Mouse (Mus musculus) liver, embryonic 15.5 days (tissue): ENCODE measurements around the gene Ltbp2. TPM values are rescaled to one million over a fixed set of nuclear protein-coding genes. Genes with fewer than 3 reads are reported as not detected.

ENCODE experiments used
- ATAC-seq: fragments of 200-750 bp; cut with Nextera tagmentation; 2 replicates; pipeline ENCODE4 v1.8.0; 2017; ENCODE audit warnings: moderate number of reproducible peaks, mild to moderate bottlenecking, moderate library complexity; ENCODE audit not compliant: insufficient read depth
- H3K27ac ChIP-seq: fragments of 300-500 bp; sonication (generic); replicated peaks from 2 replicates; pipeline ENCODE4 v1.5.1; 2015; ENCODE audit warnings: mild to moderate bottlenecking, inconsistent platforms
- H3K27me3 ChIP-seq: fragments of 300-500 bp; sonication (generic); 2 replicates; pipeline ENCODE4 v1.6.1; 2015; ENCODE audit warnings: mild to moderate bottlenecking, inconsistent platforms
- H3K36me3 ChIP-seq: fragments of 300-500 bp; sonication (generic); replicated peaks from 2 replicates; pipeline ENCODE4 v1.6.1; 2015; ENCODE audit warnings: moderate library complexity, mild to moderate bottlenecking, inconsistent platforms
- H3K4me1 ChIP-seq: fragments of 300-500 bp; sonication (generic); replicated peaks from 2 replicates; pipeline ENCODE4 v1.6.1; 2015; ENCODE audit warnings: inconsistent platforms
- H3K4me2 ChIP-seq: fragments of 300-500 bp; sonication (generic); 2 replicates; pipeline ENCODE4 v1.6.1; 2015; ENCODE audit warnings: moderate library complexity, mild to moderate bottlenecking, inconsistent platforms
- H3K4me3 ChIP-seq: fragments of 300-500 bp; sonication (generic); replicated peaks from 2 replicates; pipeline ENCODE4 v1.5.1; 2015; ENCODE audit warnings: mild to moderate bottlenecking, inconsistent platforms
- H3K9ac ChIP-seq: fragments of 300-500 bp; sonication (generic); 2 replicates; pipeline ENCODE4 v1.6.1; 2015; ENCODE audit warnings: moderate library complexity, mild to moderate bottlenecking, inconsistent platforms
- H3K9me3 ChIP-seq: fragments of 300-500 bp; sonication (generic); replicated peaks from 2 replicates; pipeline ENCODE4 v1.6.1; 2016; ENCODE audit warnings: inconsistent platforms
- WGBS: fragments of 180-500 bp; shearing (Covaris S2); methylation state at CpG from one replicate; pipeline ENCODE4 v1.1.7; 2015; ENCODE audit warnings: mixed read lengths; ENCODE audit not compliant: insufficient replicate concordance; 5-methylcytosine and 5-hydroxymethylcytosine counted together
- polyA plus RNA-seq: library from polyadenylated mRNA; unstranded; fragments of >200 nt; fragmentation: Nextera tagmentation; extraction: Ambion mirVana; gene quantifications from 2 replicates; pipeline ENCODE4 v1.2.1, GENCODE M21; 2015

Ltbp2 gene
- polyA plus RNA-seq, 1 experiment from 2014 or later = 0.26 TPM

- Histone ChIP-seq H3K36me3 (no peaks in the 10 kb centered on the region), H3K4me3 (no peak overlapping the region), H3K9ac (peak overlapping the region; percentile 22; the same call in 1 of the 2 replicates), H3K27me3 (no peaks in the 10 kb centered on the region; the same call in 1 of the 2 replicates), H3K9me3 (no peaks in the 10 kb centered on the region), H3K4me2 (peak overlapping the region; percentile 52), H3K4me1 (peaks cover 78% of the 10 kb centered on the region), H3K27ac (peak overlapping the region; percentile 81)
- peak; percentile 30 for ATAC-seq
- WGBS = 62% methylated on average over 4 of the region's 4 CpGs
Measured at GRCm38 (mm10) chr12:84855084-84855625, 21.2 kb downstream of the Ltbp2 start.

- Histone ChIP-seq H3K27me3 (peaks cover 4% of the 10 kb centered on the region; the same call in 1 of the 2 replicates), H3K27ac (peak overlapping the region; percentile 81), H3K4me2 (peak overlapping the region; percentile 52), H3K36me3 (no peaks in the 10 kb centered on the region), H3K4me1 (peaks cover 78% of the 10 kb centered on the region), H3K4me3 (no peak overlapping the region), H3K9ac (peak overlapping the region; percentile 22; the same call in 1 of the 2 replicates), H3K9me3 (no peaks in the 10 kb centered on the region)
- WGBS = 33% methylated on average over 4 of the region's 4 CpGs
- peak; percentile 91 for ATAC-seq
Measured at GRCm38 (mm10) chr12:84854392-84855033, 21.8 kb downstream of the Ltbp2 start.

- H3K9me3 ChIP-seq = no peaks in the 10 kb centered on the region
- no peak for ATAC-seq
- WGBS = 43% methylated on average over 11 of the region's 11 CpGs
- H3K9ac ChIP-seq = no peak overlapping the region
- peaks cover 31% of the 10 kb centered on the region for H3K27me3 ChIP-seq
- peaks cover 74% of the 10 kb centered on the region for H3K4me1 ChIP-seq
- no peaks in the 10 kb centered on the region for H3K36me3 ChIP-seq
- H3K4me3 ChIP-seq = no peak overlapping the region
- H3K27ac ChIP-seq = no peak overlapping the region
- no peak overlapping the region for H3K4me2 ChIP-seq
Measured at GRCm38 (mm10) chr12:84851403-84852040, 24.8 kb downstream of the Ltbp2 start.

- H3K4me1 ChIP-seq = peaks cover 41% of the 10 kb centered on the region
- peaks cover 58% of the 10 kb centered on the region for H3K27me3 ChIP-seq
- ATAC-seq = peak; percentile 38
- no peak overlapping the region for H3K27ac ChIP-seq
- H3K4me2 ChIP-seq = no peak overlapping the region; the same call in 1 of the 2 replicates
- H3K36me3 ChIP-seq = no peaks in the 10 kb centered on the region
- H3K9ac ChIP-seq = no peak overlapping the region
- WGBS = 17% methylated on average over 6 of the region's 6 CpGs
- no peak overlapping the region for H3K4me3 ChIP-seq
- no peaks in the 10 kb centered on the region for H3K9me3 ChIP-seq
Measured at GRCm38 (mm10) chr12:84847882-84848281, 28.4 kb downstream of the Ltbp2 start.

- H3K4me2 ChIP-seq = no peak overlapping the region
- H3K27ac ChIP-seq = no peak overlapping the region
- no peak for ATAC-seq
- H3K4me3 ChIP-seq = no peak overlapping the region
- H3K4me1 ChIP-seq = peaks cover 37% of the 10 kb centered on the region
- peaks cover 58% of the 10 kb centered on the region for H3K27me3 ChIP-seq
- 31% methylated on average over 7 of the region's 7 CpGs for WGBS
- H3K9ac ChIP-seq = no peak overlapping the region
- H3K9me3 ChIP-seq = no peaks in the 10 kb centered on the region
- H3K36me3 ChIP-seq = no peaks in the 10 kb centered on the region
Measured at GRCm38 (mm10) chr12:84847480-84847879, 28.9 kb downstream of the Ltbp2 start.

- Histone ChIP-seq H3K27me3 (peaks cover 58% of the 10 kb centered on the region), H3K9me3 (no peaks in the 10 kb centered on the region), H3K4me3 (no peak overlapping the region), H3K36me3 (no peaks in the 10 kb centered on the region), H3K27ac (no peak overlapping the region), H3K4me2 (no peak overlapping the region), H3K4me1 (peaks cover 30% of the 10 kb centered on the region), H3K9ac (no peak overlapping the region)
- ATAC-seq = no peak
- 9% methylated on average over 9 of the region's 9 CpGs for WGBS
Measured at GRCm38 (mm10) chr12:84846594-84847014, 29.7 kb downstream of the Ltbp2 start.

- Histone ChIP-seq H3K27ac (no peak overlapping the region), H3K4me3 (no peak overlapping the region), H3K4me1 (peaks cover 20% of the 10 kb centered on the region), H3K9me3 (no peaks in the 10 kb centered on the region), H3K36me3 (no peaks in the 10 kb centered on the region), H3K4me2 (no peak overlapping the region), H3K9ac (no peak overlapping the region), H3K27me3 (peaks cover 40% of the 10 kb centered on the region)
- no peak for ATAC-seq
- WGBS = 77% methylated on average over 6 of the region's 6 CpGs
Measured at GRCm38 (mm10) chr12:84842706-84843105, 33.6 kb downstream of the Ltbp2 start.

GRCm38 (mm10) chr12:84841158-84842140, 34.9 kb downstream of the Ltbp2 start:
- Histone ChIP-seq H3K4me2 (no peak overlapping the region), H3K27me3 (peaks cover 27% of the 10 kb centered on the region), H3K4me3 (no peak overlapping the region), H3K36me3 (no peaks in the 10 kb centered on the region), H3K9me3 (no peaks in the 10 kb centered on the region), H3K27ac (no peak overlapping the region), H3K4me1 (peaks cover 11% of the 10 kb centered on the region; the same call in 1 of the 2 replicates), H3K9ac (no peak overlapping the region)
- 70% methylated on average over 15 of the region's 15 CpGs for WGBS
- ATAC-seq = no peak

GRCm38 (mm10) chr12:84840734-84841133, 35.6 kb downstream of the Ltbp2 start:
- H3K9me3 ChIP-seq = no peaks in the 10 kb centered on the region
- H3K9ac ChIP-seq = no peak overlapping the region
- WGBS = 63% methylated on average over 3 of the region's 3 CpGs
- H3K4me2 ChIP-seq = no peak overlapping the region
- H3K4me3 ChIP-seq = no peak overlapping the region
- ATAC-seq = no peak
- H3K36me3 ChIP-seq = no peaks in the 10 kb centered on the region
- H3K4me1 ChIP-seq = peaks cover 9% of the 10 kb centered on the region; the same call in 1 of the 2 replicates
- no peak overlapping the region for H3K27ac ChIP-seq
- H3K27me3 ChIP-seq = peaks cover 22% of the 10 kb centered on the region

- H3K4me1 ChIP-seq = peaks cover 9% of the 10 kb centered on the region; the same call in 1 of the 2 replicates
- no peak overlapping the region for H3K4me2 ChIP-seq
- 53% methylated on average over 4 of the region's 4 CpGs for WGBS
- H3K4me3 ChIP-seq = no peak overlapping the region
- peaks cover 19% of the 10 kb centered on the region for H3K27me3 ChIP-seq
- no peaks in the 10 kb centered on the region for H3K36me3 ChIP-seq
- no peak for ATAC-seq
- H3K9ac ChIP-seq = no peak overlapping the region
- H3K9me3 ChIP-seq = no peaks in the 10 kb centered on the region
- H3K27ac ChIP-seq = no peak overlapping the region
Measured at GRCm38 (mm10) chr12:84839965-84840364, 36.4 kb downstream of the Ltbp2 start.
